Mouse (Mus musculus): ENCODE results near the gene Hectd2. TPM values are rescaled to one million over a fixed set of nuclear protein-coding genes. Genes with fewer than 3 reads are reported as not detected.

The Hectd2 gene
- polyA plus RNA-seq, 1 experiment from 2014 or later = 5.7 TPM

DNA sequence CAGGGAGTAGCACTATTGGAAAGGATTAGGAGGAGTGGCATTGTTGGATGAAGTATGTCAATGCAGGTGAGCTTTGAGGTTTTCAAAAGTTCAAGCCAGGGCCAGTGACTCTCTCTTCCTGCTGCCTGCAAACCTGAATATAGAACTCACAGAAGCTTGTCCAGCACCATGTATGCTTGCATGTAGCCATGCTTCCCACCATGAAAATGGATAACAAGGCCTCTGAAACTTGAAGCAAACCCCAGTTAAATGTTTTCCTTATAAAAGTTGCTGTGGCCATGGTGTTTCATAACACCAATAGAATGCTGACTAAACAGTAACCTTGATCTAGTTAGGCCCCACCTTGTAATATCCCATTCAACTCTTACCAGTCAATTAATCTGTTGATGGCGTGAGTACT is 27.7 kb downstream of the Hectd2 start:
- Histone ChIP-seq H3K36me3 (ENCODE audit: control insufficient read depth, insufficient read depth, low read length) (no peaks in the 10 kb centered on the region), H3K9ac (ENCODE audit: low read length) (no peak overlapping the region), H3K4me2 (ENCODE audit: low read depth) (no peak overlapping the region), H3K9me3 (ENCODE audit: control insufficient read depth, low read length) (no peaks in the 10 kb centered on the region), H3K4me3 (ENCODE audit: low read depth, low read length) (no peak overlapping the region), H3K4me1 (ENCODE audit: control insufficient read depth, insufficient read depth, low read length) (no peaks in the 10 kb centered on the region), H3K27me3 (ENCODE audit: control insufficient read depth, insufficient read depth, low read length) (no peaks in the 10 kb centered on the region), H3K27ac (ENCODE audit: low read depth, low read length) (no peak overlapping the region)
- ATAC-seq (ENCODE audit: insufficient read depth, low FRiP score, low TSS enrichment) = no peak
- WGBS = 91% methylated on average over 1 of the region's 1 CpGs
- DNase-seq (ENCODE audit: low spot score) = no peak

DNA sequence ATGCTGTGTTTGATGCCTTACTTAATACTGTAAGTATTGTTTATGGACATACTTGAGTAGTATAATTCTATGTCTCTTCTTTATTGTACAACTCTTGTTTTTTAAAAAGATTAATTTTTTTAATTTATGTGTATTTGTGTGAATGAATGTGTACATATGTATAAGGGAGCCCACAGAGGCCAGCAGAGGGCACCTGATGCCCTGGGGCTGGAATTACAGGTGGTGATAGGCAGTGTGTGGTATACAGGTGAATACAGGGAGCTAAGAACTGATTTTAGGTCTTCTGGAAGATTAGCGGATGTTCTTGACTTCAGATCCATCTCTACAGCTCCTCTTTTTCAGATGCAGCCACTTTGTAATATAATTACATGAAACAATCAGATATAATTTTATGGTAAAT is 31.1 kb downstream of the Hectd2 start:
- no peak for ATAC-seq (ENCODE audit: insufficient read depth, low FRiP score, low TSS enrichment)

DNA sequence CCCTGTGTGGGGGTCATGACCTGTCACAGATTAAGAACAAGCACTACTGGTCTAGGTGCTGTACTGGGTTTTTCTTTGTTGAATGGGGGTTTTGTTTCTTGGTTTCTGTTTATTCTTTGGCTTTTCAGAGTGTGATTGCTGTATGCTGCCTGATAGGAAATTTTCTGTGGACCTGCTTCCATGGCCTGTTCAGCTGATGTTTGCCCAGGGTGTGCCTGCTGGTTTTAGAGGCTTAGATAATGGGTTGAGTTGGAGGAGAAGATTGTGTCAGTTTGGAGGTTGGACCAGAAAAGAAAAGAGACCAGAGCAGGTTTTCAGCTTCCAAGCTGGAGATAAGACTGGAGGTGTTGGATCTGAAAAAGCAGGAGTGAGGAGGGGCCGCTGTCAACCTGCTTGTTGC is 40.0 kb downstream of the Hectd2 start:
- Histone ChIP-seq H3K27me3 (ENCODE audit: control insufficient read depth, insufficient read depth, low read length) (no peaks in the 10 kb centered on the region), H3K9me3 (ENCODE audit: control insufficient read depth, low read length) (no peaks in the 10 kb centered on the region), H3K36me3 (ENCODE audit: control insufficient read depth, insufficient read depth, low read length) (no peaks in the 10 kb centered on the region), H3K4me3 (ENCODE audit: low read depth, low read length) (no peak overlapping the region), H3K4me1 (ENCODE audit: control insufficient read depth, insufficient read depth, low read length) (no peaks in the 10 kb centered on the region), H3K27ac (ENCODE audit: low read depth, low read length) (no peak overlapping the region), H3K4me2 (ENCODE audit: low read depth) (no peak overlapping the region), H3K9ac (ENCODE audit: low read length) (no peak overlapping the region)
- WGBS = 96% methylated on average over 1 of the region's 1 CpGs
- DNase-seq (ENCODE audit: low spot score) (no peak), ATAC-seq (ENCODE audit: insufficient read depth, low FRiP score, low TSS enrichment) (no peak)

More for the DNA sequence above, 31.1 kb downstream of the Hectd2 start:
- WGBS = 92% methylated on average over 1 of the region's 1 CpGs
- H3K4me2 ChIP-seq (ENCODE audit: low read depth) = no peak overlapping the region
- no peaks in the 10 kb centered on the region for H3K36me3 ChIP-seq (ENCODE audit: control insufficient read depth, insufficient read depth, low read length)
- no peak overlapping the region for H3K9ac ChIP-seq (ENCODE audit: low read length)
- no peak for DNase-seq (ENCODE audit: low spot score)
- H3K27me3 ChIP-seq (ENCODE audit: control insufficient read depth, insufficient read depth, low read length) = no peaks in the 10 kb centered on the region
- H3K27ac ChIP-seq (ENCODE audit: low read depth, low read length) = no peak overlapping the region
- no peaks in the 10 kb centered on the region for H3K4me1 ChIP-seq (ENCODE audit: control insufficient read depth, insufficient read depth, low read length)
- no peaks in the 10 kb centered on the region for H3K9me3 ChIP-seq (ENCODE audit: control insufficient read depth, low read length)
- no peak overlapping the region for H3K4me3 ChIP-seq (ENCODE audit: low read depth, low read length)

DNA sequence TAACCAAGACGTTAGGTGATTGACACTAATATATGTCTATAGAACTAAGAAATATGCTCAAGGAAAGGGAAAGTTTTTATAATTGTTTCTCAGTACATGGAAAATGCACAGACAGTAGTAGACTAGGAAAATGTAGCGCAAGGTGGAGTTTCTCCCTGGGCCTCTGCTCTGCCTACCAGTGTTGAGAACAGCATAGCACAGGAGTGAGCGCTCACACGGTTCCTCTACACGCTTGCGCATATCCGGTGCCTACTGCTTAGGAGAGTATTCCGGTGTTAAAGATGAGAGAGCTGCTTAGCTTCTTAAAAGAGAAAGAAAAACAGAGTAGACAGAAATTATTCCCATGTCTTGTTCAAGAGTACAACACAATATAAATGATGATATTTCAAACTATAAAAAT is 47.4 kb downstream of the Hectd2 start:
- DNase-seq (ENCODE audit: low spot score) (no peak), ATAC-seq (ENCODE audit: insufficient read depth, low FRiP score, low TSS enrichment) (0 out of 2 replicates have a peak, but pooled peaks have one; percentile 72)
- 89% methylated on average over 8 of the region's 8 CpGs for WGBS
- Histone ChIP-seq H3K4me1 (ENCODE audit: control insufficient read depth, insufficient read depth, low read length) (no peaks in the 10 kb centered on the region), H3K27me3 (ENCODE audit: control insufficient read depth, insufficient read depth, low read length) (no peaks in the 10 kb centered on the region), H3K4me2 (ENCODE audit: low read depth) (no peak overlapping the region), H3K9ac (ENCODE audit: low read length) (no peak overlapping the region), H3K27ac (ENCODE audit: low read depth, low read length) (no peak overlapping the region), H3K36me3 (ENCODE audit: control insufficient read depth, insufficient read depth, low read length) (no peaks in the 10 kb centered on the region), H3K9me3 (ENCODE audit: control insufficient read depth, low read length) (no peaks in the 10 kb centered on the region), H3K4me3 (ENCODE audit: low read depth, low read length) (no peak overlapping the region)

DNA sequence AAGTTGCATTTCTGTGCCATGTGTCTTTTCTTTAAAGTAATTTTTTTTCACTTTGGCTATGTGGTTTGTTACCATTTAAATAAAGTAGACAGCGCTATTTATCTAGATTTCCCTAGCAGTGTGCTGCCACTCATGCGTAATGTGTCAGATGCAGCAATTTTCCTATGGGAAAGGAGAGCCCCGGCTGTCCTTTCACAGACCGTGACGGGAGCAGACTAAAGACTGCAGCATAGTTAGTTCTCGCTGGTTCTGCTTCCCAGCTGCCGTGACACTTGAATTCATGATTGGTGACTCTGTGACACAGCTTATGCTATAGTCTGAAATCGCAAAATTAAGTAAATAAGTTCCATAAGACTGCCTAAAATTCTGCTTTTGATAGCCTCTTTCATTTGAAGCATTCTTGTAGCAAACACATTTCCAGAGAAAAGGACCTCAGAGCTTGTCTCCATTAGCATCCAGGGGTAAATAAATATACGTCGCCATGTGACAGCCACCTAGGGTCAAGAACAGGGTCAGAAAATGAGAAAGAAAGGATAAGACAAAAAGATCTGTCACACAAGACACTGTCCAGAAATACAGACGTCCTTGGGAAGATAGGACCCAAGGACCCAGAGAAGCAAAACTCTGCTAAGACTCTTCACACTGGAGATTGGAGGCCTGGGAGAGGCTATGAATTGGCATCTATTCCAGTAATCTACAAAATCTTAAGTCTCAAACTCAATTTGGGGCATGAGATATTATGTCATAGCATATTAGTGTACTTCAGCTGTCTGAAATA is 48.3 kb downstream of the Hectd2 start:
- H3K27ac ChIP-seq (ENCODE audit: low read depth, low read length) = peak overlapping the region; percentile 49
- DNase-seq (ENCODE audit: low spot score) (peak; percentile 59), ATAC-seq (ENCODE audit: insufficient read depth, low FRiP score, low TSS enrichment) (peak; percentile 66; the same call in 1 of the 2 replicates)
- no peak overlapping the region for H3K4me2 ChIP-seq (ENCODE audit: low read depth)
- no peak overlapping the region for H3K9ac ChIP-seq (ENCODE audit: low read length)
- 43% methylated on average over 11 of the region's 11 CpGs for WGBS
- no peak overlapping the region for H3K4me3 ChIP-seq (ENCODE audit: low read depth, low read length)
- H3K4me1 ChIP-seq (ENCODE audit: control insufficient read depth, insufficient read depth, low read length) = no peaks in the 10 kb centered on the region
- H3K9me3 ChIP-seq (ENCODE audit: control insufficient read depth, low read length) = no peaks in the 10 kb centered on the region
- H3K36me3 ChIP-seq (ENCODE audit: control insufficient read depth, insufficient read depth, low read length) = no peaks in the 10 kb centered on the region
- H3K27me3 ChIP-seq (ENCODE audit: control insufficient read depth, insufficient read depth, low read length) = no peaks in the 10 kb centered on the region

DNA sequence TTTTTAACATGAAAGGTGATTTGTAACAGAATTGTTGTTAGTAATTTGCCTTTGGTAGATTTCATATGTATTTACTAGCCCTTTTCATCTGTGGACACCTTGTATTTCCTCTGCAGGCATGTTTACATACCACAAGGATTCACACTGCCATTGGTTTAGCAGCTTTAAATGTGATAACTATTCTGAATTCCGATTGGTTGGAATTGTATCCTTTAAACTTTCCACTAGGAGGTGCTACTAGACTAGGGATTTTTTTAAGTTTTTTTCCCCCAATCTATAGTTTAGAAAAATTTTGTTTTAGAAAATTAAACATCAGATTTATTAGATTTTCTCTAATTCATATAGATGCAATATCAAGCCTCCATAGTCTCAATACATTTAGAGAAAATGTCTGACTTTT is 51.8 kb downstream of the Hectd2 start:
- no peak overlapping the region for H3K4me3 ChIP-seq (ENCODE audit: low read depth, low read length)
- no peaks in the 10 kb centered on the region for H3K36me3 ChIP-seq (ENCODE audit: control insufficient read depth, insufficient read depth, low read length)
- no peak for ATAC-seq (ENCODE audit: insufficient read depth, low FRiP score, low TSS enrichment)
- DNase-seq (ENCODE audit: low spot score) = no peak
- H3K27me3 ChIP-seq (ENCODE audit: control insufficient read depth, insufficient read depth, low read length) = no peaks in the 10 kb centered on the region
- no peaks in the 10 kb centered on the region for H3K9me3 ChIP-seq (ENCODE audit: control insufficient read depth, low read length)
- no peak overlapping the region for H3K9ac ChIP-seq (ENCODE audit: low read length)
- H3K4me2 ChIP-seq (ENCODE audit: low read depth) = no peak overlapping the region
- H3K4me1 ChIP-seq (ENCODE audit: control insufficient read depth, insufficient read depth, low read length) = no peaks in the 10 kb centered on the region
- WGBS = 65% methylated on average over 1 of the region's 1 CpGs
- H3K27ac ChIP-seq (ENCODE audit: low read depth, low read length) = no peak overlapping the region

DNA sequence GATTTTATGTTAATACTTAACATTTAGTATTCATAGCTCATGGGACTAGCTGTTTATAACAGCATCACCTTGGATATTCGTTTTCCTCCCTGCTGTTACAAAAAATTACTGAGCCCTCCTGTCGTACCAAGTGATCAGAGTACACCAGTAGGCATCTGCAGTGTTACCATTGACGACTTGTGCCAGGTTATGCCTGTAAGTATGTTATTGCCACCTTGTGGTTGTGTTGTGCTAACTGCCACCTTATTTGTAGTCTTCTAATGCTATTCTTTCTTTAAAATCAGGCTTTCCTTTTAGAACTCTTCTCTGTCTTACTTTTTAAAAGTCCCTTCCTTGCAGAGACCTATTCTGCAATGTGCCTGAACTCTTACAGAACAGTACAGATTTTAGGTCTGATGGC is 54.8 kb downstream of the Hectd2 start:
- Histone ChIP-seq H3K4me2 (ENCODE audit: low read depth) (no peak overlapping the region), H3K9me3 (ENCODE audit: control insufficient read depth, low read length) (no peaks in the 10 kb centered on the region), H3K27me3 (ENCODE audit: control insufficient read depth, insufficient read depth, low read length) (no peaks in the 10 kb centered on the region), H3K27ac (ENCODE audit: low read depth, low read length) (no peak overlapping the region), H3K9ac (ENCODE audit: low read length) (no peak overlapping the region), H3K4me1 (ENCODE audit: control insufficient read depth, insufficient read depth, low read length) (no peaks in the 10 kb centered on the region), H3K4me3 (ENCODE audit: low read depth, low read length) (no peak overlapping the region), H3K36me3 (ENCODE audit: control insufficient read depth, insufficient read depth, low read length) (no peaks in the 10 kb centered on the region)
- WGBS = 58% methylated on average over 3 of the region's 3 CpGs
- ATAC-seq (ENCODE audit: insufficient read depth, low FRiP score, low TSS enrichment) (no peak), DNase-seq (ENCODE audit: low spot score) (no peak)

DNA sequence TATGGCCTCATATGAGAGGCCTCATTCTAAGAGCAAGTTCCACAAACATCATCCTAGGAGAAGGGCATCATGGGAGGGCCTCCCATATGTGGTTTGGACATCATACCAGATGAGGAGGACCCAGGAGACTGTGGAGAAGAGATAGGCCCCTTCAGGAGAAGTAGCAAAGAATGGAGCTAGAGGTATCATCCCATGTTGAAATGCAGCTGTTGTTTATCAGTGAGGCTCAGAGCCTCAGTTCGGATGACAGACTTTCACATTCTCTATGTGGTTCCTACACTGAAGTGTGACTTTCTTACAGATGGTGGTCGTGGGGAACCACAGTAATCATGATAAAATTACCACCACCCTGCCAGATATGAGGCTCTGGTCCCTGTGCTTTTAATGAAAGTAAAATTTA is 55.9 kb downstream of the Hectd2 start:
- Histone ChIP-seq H3K27me3 (ENCODE audit: control insufficient read depth, insufficient read depth, low read length) (no peaks in the 10 kb centered on the region), H3K4me2 (ENCODE audit: low read depth) (no peak overlapping the region), H3K36me3 (ENCODE audit: control insufficient read depth, insufficient read depth, low read length) (no peaks in the 10 kb centered on the region), H3K27ac (ENCODE audit: low read depth, low read length) (no peak overlapping the region), H3K4me3 (ENCODE audit: low read depth, low read length) (no peak overlapping the region), H3K9ac (ENCODE audit: low read length) (no peak overlapping the region), H3K4me1 (ENCODE audit: control insufficient read depth, insufficient read depth, low read length) (no peaks in the 10 kb centered on the region), H3K9me3 (ENCODE audit: control insufficient read depth, low read length) (no peaks in the 10 kb centered on the region)
- ATAC-seq (ENCODE audit: insufficient read depth, low FRiP score, low TSS enrichment) (no peak), DNase-seq (ENCODE audit: low spot score) (no peak)
- 71% methylated on average over 2 of the region's 2 CpGs for WGBS

DNA sequence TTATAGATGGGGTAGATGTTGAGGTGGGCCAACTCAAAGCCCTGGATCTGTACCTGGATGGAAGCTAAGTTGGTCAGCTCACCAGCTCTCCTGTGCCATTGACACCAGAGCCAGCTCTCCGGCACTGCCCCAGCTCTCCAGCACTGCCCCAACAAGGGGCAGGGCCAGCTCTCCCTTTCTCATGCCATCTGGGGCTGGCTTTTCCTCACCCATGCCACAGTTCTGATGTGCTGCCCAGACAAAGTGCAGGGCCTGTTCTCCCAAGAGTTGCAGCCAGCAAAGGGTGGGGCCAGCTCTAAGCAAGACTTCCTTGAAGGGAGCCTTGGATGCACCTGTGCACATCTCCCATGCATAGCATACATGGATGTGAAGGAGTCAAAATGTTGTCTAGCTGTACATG is 71.5 kb downstream of the Hectd2 start:
- Histone ChIP-seq H3K4me3 (ENCODE audit: low read depth, low read length) (no peak overlapping the region), H3K27me3 (ENCODE audit: control insufficient read depth, insufficient read depth, low read length) (no peaks in the 10 kb centered on the region), H3K4me1 (ENCODE audit: control insufficient read depth, insufficient read depth, low read length) (no peaks in the 10 kb centered on the region), H3K9ac (ENCODE audit: low read length) (no peak overlapping the region), H3K36me3 (ENCODE audit: control insufficient read depth, insufficient read depth, low read length) (no peaks in the 10 kb centered on the region), H3K4me2 (ENCODE audit: low read depth) (no peak overlapping the region), H3K9me3 (ENCODE audit: control insufficient read depth, low read length) (no peaks in the 10 kb centered on the region), H3K27ac (ENCODE audit: low read depth, low read length) (no peak overlapping the region)
- no peak for ATAC-seq (ENCODE audit: insufficient read depth, low FRiP score, low TSS enrichment)
- 94% methylated on average over 1 of the region's 1 CpGs for WGBS
- DNase-seq (ENCODE audit: low spot score) = no peak
